Mouse (Mus musculus) small intestine, adult 2 months (tissue): Measurements from ENCODE around the gene Ddx18. TPM values are rescaled to one million over a fixed set of nuclear protein-coding genes. Genes with fewer than 3 reads are reported as not detected.

Source experiments
- H3K27ac ChIP-seq: fragments of 200-500 bp; 2 replicates; pipeline ENCODE4 v1.5.1; 2012; ENCODE audit warnings: low read depth, low read length, control low read depth, inconsistent platforms; ENCODE audit not compliant: insufficient read depth
- H3K27me3 ChIP-seq: fragments of 200-500 bp; 2 replicates; pipeline ENCODE4 v1.6.1; 2012; ENCODE audit warnings: mild to moderate bottlenecking, moderate library complexity, low read length, inconsistent platforms; ENCODE audit not compliant: control insufficient read depth, insufficient read depth
- H3K36me3 ChIP-seq: fragments of 200-500 bp; 2 replicates; pipeline ENCODE4 v1.6.1; 2012; ENCODE audit warnings: mild to moderate bottlenecking, low read length, control low read depth, inconsistent platforms; ENCODE audit not compliant: control insufficient read depth, insufficient read depth
- H3K4me1 ChIP-seq: fragments of 200-500 bp; 2 replicates; pipeline ENCODE4 v1.6.1; 2012; ENCODE audit warnings: low read length, inconsistent platforms, mixed read lengths; ENCODE audit not compliant: control insufficient read depth, insufficient read depth, insufficient read length
- H3K4me3 ChIP-seq: fragments of 200-500 bp; 2 replicates; pipeline ENCODE4 v1.5.1; 2012; ENCODE audit warnings: low read depth, mild to moderate bottlenecking, control low read depth, inconsistent platforms, low read length, moderate library complexity
- CTCF ChIP-seq: fragments of 200-500 bp; IDR thresholded peaks from 2 replicates; pipeline ENCODE4 v1.5.1; 2012; ENCODE audit warnings: low read depth, mild to moderate bottlenecking, control low read depth, inconsistent platforms, low read length, moderate library complexity, mixed read lengths; ENCODE audit not compliant: insufficient replicate concordance, insufficient read length; ENCODE audit errors: extremely low read depth
- POLR2A ChIP-seq: fragments of 200-500 bp; IDR thresholded peaks from 2 replicates; pipeline ENCODE4 v1.6.1; 2012; ENCODE audit warnings: low read depth, mild to moderate bottlenecking, control low read depth, inconsistent platforms, low read length, moderate library complexity
- WGBS: fragments of 180-500 bp; shearing (Covaris S2); methylation state at CpG from one replicate; pipeline ENCODE4 v1.1.7; 2018; 5-methylcytosine and 5-hydroxymethylcytosine counted together
- polyA plus RNA-seq: library from polyadenylated mRNA; depleted of rRNA; stranded (reverse); fragments of >200 nt; gene quantifications from 2 replicates; pipeline ENCODE4 v1.2.3, GENCODE M21; 2012

The Ddx18 gene
- polyA plus RNA-seq, 1 experiment = 10.1 TPM

GRCm38 (mm10) chr1:121584838-121585237 lies 17.0 kb upstream of the Ddx18 start:
- Histone ChIP-seq H3K27me3 (no peaks in the 10 kb centered on the region), H3K36me3 (no peaks in the 10 kb centered on the region), H3K27ac (no peak overlapping the region), H3K4me3 (no peak overlapping the region), H3K4me1 (peaks cover 5% of the 10 kb centered on the region)
- TF ChIP-seq CTCF (no peak), POLR2A (no peak)
- WGBS = 68% methylated on average over 6 of the region's 6 CpGs

- 36% methylated on average over 5 of the region's 5 CpGs for WGBS
- Histone ChIP-seq H3K27ac (peak overlapping the region; percentile 46; the same call in 1 of the 2 replicates), H3K4me1 (peaks cover 5% of the 10 kb centered on the region), H3K4me3 (no peak overlapping the region), H3K36me3 (no peaks in the 10 kb centered on the region), H3K27me3 (no peaks in the 10 kb centered on the region)
- TF ChIP-seq POLR2A = no peak
- no peak for TF ChIP-seq CTCF
Observed at GRCm38 (mm10) chr1:121581133-121581855, 13.5 kb upstream of the Ddx18 start.

- H3K27me3 ChIP-seq = no peaks in the 10 kb centered on the region
- no peak overlapping the region for H3K27ac ChIP-seq
- 35% methylated on average over 1 of the region's 1 CpGs for WGBS
- TF ChIP-seq POLR2A = no peak
- no peak for TF ChIP-seq CTCF
- no peak overlapping the region for H3K4me3 ChIP-seq
- H3K4me1 ChIP-seq = peaks cover 5% of the 10 kb centered on the region
- H3K36me3 ChIP-seq = no peaks in the 10 kb centered on the region
Observed at GRCm38 (mm10) chr1:121577491-121577890, 9.7 kb upstream of the Ddx18 start.

DNA sequence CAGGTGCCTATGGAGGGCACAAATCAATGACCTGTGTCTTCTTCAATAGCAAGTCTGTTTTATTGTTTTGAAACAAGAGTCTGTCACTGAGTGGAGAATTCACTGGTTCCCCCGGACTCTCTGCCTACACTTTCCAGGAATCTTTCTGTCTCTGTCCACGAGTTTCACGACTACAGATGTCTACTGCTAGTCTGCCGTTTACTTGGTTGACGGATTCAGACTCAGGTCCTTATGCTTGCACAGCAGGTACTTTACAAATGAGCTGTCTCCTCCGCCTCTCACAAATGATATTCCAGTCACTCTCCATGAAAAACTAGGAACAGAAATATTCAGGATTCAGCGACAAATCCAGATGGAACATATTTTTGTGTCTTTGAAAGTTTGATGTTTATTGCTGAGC lies 2.7 kb upstream of the Ddx18 start:
- Histone ChIP-seq H3K4me3 (no peak overlapping the region), H3K36me3 (no peaks in the 10 kb centered on the region), H3K4me1 (peaks cover 2% of the 10 kb centered on the region; the same call in 1 of the 2 replicates), H3K27ac (no peak overlapping the region), H3K27me3 (no peaks in the 10 kb centered on the region)
- no peak for TF ChIP-seq CTCF
- 84% methylated on average over 7 of the region's 7 CpGs for WGBS

DNA sequence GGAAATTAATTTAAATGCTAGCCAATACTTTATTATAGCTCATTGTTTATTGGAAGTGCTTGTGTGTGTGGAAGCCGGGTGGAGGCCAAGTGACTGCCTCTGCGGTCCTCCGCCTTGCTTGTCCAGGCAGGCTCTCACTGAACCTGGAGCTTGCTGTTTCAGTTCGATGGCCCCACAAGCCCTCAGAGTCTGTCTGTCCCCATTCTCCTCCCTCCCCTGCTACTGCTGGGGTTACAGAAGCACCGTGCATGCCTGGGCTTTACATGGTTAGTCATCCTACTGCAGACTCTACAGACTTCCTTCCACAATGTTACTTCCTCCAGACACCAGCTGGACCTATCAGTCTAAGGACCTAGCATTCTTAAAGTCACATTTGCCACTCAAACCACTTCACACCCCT lies 9.9 kb downstream of the Ddx18 start:
- Histone ChIP-seq H3K27ac (no peak overlapping the region), H3K36me3 (peaks cover 72% of the 10 kb centered on the region), H3K27me3 (no peaks in the 10 kb centered on the region), H3K4me3 (no peak overlapping the region), H3K4me1 (no peaks in the 10 kb centered on the region)
- TF ChIP-seq CTCF (no peak), POLR2A (no peak)
- 90% methylated on average over 5 of the region's 5 CpGs for WGBS

DNA sequence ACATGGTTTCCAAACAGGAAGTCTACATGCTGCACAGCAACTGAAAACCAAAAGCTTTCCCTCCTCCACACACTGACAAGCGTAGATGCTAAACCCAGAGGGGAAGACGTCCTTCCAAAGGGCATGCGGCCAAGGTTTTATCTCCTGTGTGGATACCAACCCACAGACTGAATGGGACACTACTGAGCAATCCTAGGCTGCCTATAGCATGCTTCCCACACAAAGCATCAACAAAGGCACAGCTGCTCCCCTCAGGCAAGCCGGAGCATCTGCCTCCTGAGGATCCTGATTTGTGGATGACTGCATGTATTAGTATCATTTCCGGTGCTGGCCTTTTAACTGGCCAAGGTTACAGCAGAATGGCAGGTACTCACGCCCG lies 16.3 kb downstream of the Ddx18 start:
- Histone ChIP-seq H3K27me3 (no peaks in the 10 kb centered on the region), H3K36me3 (peaks cover 27% of the 10 kb centered on the region), H3K4me1 (no peaks in the 10 kb centered on the region), H3K27ac (no peak overlapping the region), H3K4me3 (no peak overlapping the region)
- WGBS = 84% methylated on average over 7 of the region's 7 CpGs
- TF ChIP-seq POLR2A (no peak), CTCF (no peak)

DNA sequence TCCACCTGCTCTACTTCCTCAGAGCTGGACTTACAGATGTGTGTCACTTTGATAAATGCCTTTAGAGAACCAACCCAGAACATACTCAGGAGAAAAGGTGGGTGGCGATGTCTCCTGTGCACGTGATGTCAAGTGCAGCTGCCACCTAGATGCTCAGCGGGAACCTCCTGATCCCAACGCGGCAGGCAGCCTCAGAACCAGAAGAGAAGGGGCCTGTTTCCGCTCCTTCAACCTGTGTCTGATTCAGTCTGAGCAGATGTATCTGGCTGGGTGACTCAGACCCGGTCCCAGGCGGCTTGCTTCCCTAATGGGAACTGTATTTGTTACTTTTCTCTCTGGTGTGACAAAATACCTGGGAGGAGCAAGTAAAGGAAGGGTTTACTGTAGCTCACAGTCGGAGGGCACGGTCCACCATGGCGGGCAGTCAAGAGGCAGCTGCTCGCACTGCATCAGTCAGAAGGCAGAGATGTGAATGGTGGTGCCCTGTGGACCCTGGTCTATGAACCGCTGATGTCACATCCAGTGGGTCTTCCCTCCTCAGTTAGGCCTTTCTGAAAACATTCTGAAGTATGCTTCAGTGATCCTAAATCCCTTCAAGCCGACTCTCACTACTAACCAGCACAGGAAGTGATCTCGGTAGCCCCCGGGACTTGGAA lies 16.9 kb downstream of the Ddx18 start:
- TF ChIP-seq POLR2A = no peak
- no peak for TF ChIP-seq CTCF
- Histone ChIP-seq H3K27me3 (no peaks in the 10 kb centered on the region), H3K27ac (no peak overlapping the region), H3K4me3 (no peak overlapping the region), H3K36me3 (peaks cover 23% of the 10 kb centered on the region), H3K4me1 (no peaks in the 10 kb centered on the region)
- WGBS = 85% methylated on average over 16 of the region's 16 CpGs

DNA sequence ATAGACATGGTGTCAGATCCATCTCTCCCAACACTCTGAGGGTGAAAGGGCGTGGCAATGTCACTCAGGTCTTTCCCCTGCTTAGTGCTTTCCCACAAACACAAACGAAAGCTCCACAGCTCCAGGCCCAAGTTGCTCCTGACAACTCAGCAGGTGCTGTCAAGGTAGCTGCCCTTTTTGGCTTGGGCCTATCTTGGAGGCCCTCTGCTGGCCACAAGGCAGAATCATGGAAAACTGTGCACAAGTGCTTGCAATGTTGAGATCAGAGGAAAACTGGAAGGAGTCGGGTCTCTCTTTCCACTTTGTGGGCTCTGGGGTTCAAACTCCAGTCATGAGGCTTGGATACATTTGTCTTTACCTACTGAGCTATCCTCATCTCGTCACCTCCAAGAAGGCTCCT lies 18.3 kb downstream of the Ddx18 start:
- Histone ChIP-seq H3K4me3 (no peak overlapping the region), H3K4me1 (no peaks in the 10 kb centered on the region), H3K27me3 (no peaks in the 10 kb centered on the region), H3K36me3 (peaks cover 12% of the 10 kb centered on the region), H3K27ac (no peak overlapping the region)
- TF ChIP-seq CTCF (no peak), POLR2A (no peak)
- WGBS = 74% methylated on average over 4 of the region's 4 CpGs
